Mouse (Mus musculus) lung, embryonic 16.5 days (tissue): Measurements from ENCODE around the gene Rmnd5b. TPM values are rescaled to one million over a fixed set of nuclear protein-coding genes. Genes with fewer than 3 reads are reported as not detected.
A peak's percentile ranks its signal among the peaks of the same experiment; 100 is the strongest.
"Not testable (repeated sequence)": the region's sequence is repeated elsewhere in the genome, so short reads cannot be mapped to it uniquely, and the experiment has no call there.

ENCODE experiments used
- ATAC-seq: fragments of 200-750 bp; cut with Nextera tagmentation; 2 replicates; pipeline ENCODE4 v1.8.0; 2017; ENCODE audit warnings: low read depth, mild to moderate bottlenecking, moderate library complexity
- H3K27ac ChIP-seq: fragments of 300-500 bp; sonication (generic); 2 replicates; pipeline ENCODE4 v1.5.1; 2014; ENCODE audit warnings: mild to moderate bottlenecking, control low read depth, low read length
- H3K27me3 ChIP-seq: fragments of 300-500 bp; sonication (generic); 2 replicates; pipeline ENCODE4 v1.6.1; 2014; ENCODE audit warnings: low read depth, low read length, mixed read lengths; ENCODE audit not compliant: control insufficient read depth, insufficient read depth
- H3K36me3 ChIP-seq: fragments of 300-500 bp; sonication (generic); 2 replicates; pipeline ENCODE4 v1.6.1; 2014; ENCODE audit warnings: low read length; ENCODE audit not compliant: control insufficient read depth, insufficient read depth
- H3K4me1 ChIP-seq: fragments of 300-500 bp; sonication (generic); replicated peaks from 2 replicates; pipeline ENCODE4 v1.6.1; 2014; ENCODE audit warnings: low read length, mixed read lengths; ENCODE audit not compliant: control insufficient read depth, insufficient read depth
- H3K4me2 ChIP-seq: fragments of 300-500 bp; sonication (generic); 2 replicates; pipeline ENCODE4 v1.6.1; 2014; ENCODE audit warnings: low read depth, low read length, control low read depth
- H3K4me3 ChIP-seq: fragments of 300-500 bp; sonication (generic); 2 replicates; pipeline ENCODE4 v1.5.1; 2014; ENCODE audit warnings: mild to moderate bottlenecking, low read length, control low read depth
- H3K9ac ChIP-seq: fragments of 300-500 bp; sonication (generic); 2 replicates; pipeline ENCODE4 v1.6.1; 2014; ENCODE audit warnings: low read length, control low read depth
- H3K9me3 ChIP-seq: fragments of 300-500 bp; sonication (generic); 2 replicates; pipeline ENCODE4 v1.6.1; 2016; ENCODE audit warnings: low read length; ENCODE audit not compliant: control insufficient read depth
- WGBS: fragments of 180-500 bp; shearing (Covaris S2); extraction: QIAGEN DNeasy Blood & Tissue Kit; methylation state at CpG from one replicate; pipeline ENCODE4 v1.1.7; 2014; 5-methylcytosine and 5-hydroxymethylcytosine counted together
- polyA plus RNA-seq: library from polyadenylated mRNA; unstranded; fragments of >200 nt; fragmentation: Nextera tagmentation; extraction: Ambion mirVana; gene quantifications from 2 replicates; pipeline ENCODE4 v1.2.1, GENCODE M21; 2015

Gene Rmnd5b
- polyA plus RNA-seq, 1 experiment from 2014 or later: 41.1 TPM

GRCm38 (mm10) chr11:51664747-51665146, 29.1 kb upstream of the Rmnd5b start:
- H3K4me3 ChIP-seq, H3K27me3 ChIP-seq, H3K4me2 ChIP-seq, H3K4me1 ChIP-seq, H3K27ac ChIP-seq, H3K9me3 ChIP-seq, H3K9ac ChIP-seq, H3K36me3 ChIP-seq: not testable (repeated sequence)
- 83% methylated on average over 7 of the region's 7 CpGs for WGBS
- peak; percentile 68; the same call in 1 of the 2 replicates for ATAC-seq

- Histone ChIP-seq H3K27me3 (no peaks in the 10 kb centered on the region), H3K9ac (no peak overlapping the region), H3K4me1 (peaks cover 8% of the 10 kb centered on the region), H3K36me3 (no peaks in the 10 kb centered on the region), H3K27ac (no peak overlapping the region), H3K4me3 (no peak overlapping the region), H3K4me2 (no peak overlapping the region), H3K9me3 (no peaks in the 10 kb centered on the region)
- 76% methylated on average over 7 of the region's 7 CpGs for WGBS
- no peak for ATAC-seq
These were observed 26.9 kb upstream of the Rmnd5b start for GRCm38 (mm10) chr11:51662632-51663031.

GRCm38 (mm10) chr11:51661867-51662365, 26.2 kb upstream of the Rmnd5b start:
- Histone ChIP-seq H3K27ac (no peak overlapping the region), H3K27me3 (no peaks in the 10 kb centered on the region), H3K4me3 (no peak overlapping the region), H3K9ac (no peak overlapping the region), H3K4me2 (no peak overlapping the region), H3K4me1 (peaks cover 11% of the 10 kb centered on the region), H3K9me3 (no peaks in the 10 kb centered on the region), H3K36me3 (no peaks in the 10 kb centered on the region)
- WGBS: 87% methylated on average over 16 of the region's 16 CpGs
- ATAC-seq: no peak

GRCm38 (mm10) chr11:51658705-51659104, 23.0 kb upstream of the Rmnd5b start:
- 30% methylated on average over 6 of the region's 6 CpGs for WGBS

GRCm38 (mm10) chr11:51658291-51658690, 22.6 kb upstream of the Rmnd5b start:
- H3K27me3 ChIP-seq: no peaks in the 10 kb centered on the region
- H3K4me2 ChIP-seq: no peak overlapping the region
- 46% methylated on average over 7 of the region's 7 CpGs for WGBS
- no peaks in the 10 kb centered on the region for H3K36me3 ChIP-seq
- H3K9ac ChIP-seq: no peak overlapping the region
- H3K4me3 ChIP-seq: no peak overlapping the region
- H3K4me1 ChIP-seq: peaks cover 15% of the 10 kb centered on the region
- H3K9me3 ChIP-seq: no peaks in the 10 kb centered on the region
- no peak for ATAC-seq
- 0 out of 2 replicates have a peak overlapping the region, but pooled peaks have one; percentile 15 for H3K27ac ChIP-seq

More at GRCm38 (mm10) chr11:51658705-51659104, 23.0 kb upstream of the Rmnd5b start:
- Histone ChIP-seq H3K4me3 (no peak overlapping the region), H3K9me3 (no peaks in the 10 kb centered on the region), H3K9ac (no peak overlapping the region), H3K27ac (no peak overlapping the region), H3K4me1 (peaks cover 15% of the 10 kb centered on the region), H3K27me3 (no peaks in the 10 kb centered on the region), H3K4me2 (no peak overlapping the region), H3K36me3 (no peaks in the 10 kb centered on the region)
- peak; percentile 59 for ATAC-seq

- H3K4me2 ChIP-seq: no peak overlapping the region
- H3K27me3 ChIP-seq: no peaks in the 10 kb centered on the region
- WGBS: 63% methylated on average over 10 of the region's 10 CpGs
- ATAC-seq: peak; percentile 32; the same call in 1 of the 2 replicates
- peaks cover 15% of the 10 kb centered on the region for H3K4me1 ChIP-seq
- no peak overlapping the region for H3K9ac ChIP-seq
- H3K36me3 ChIP-seq: no peaks in the 10 kb centered on the region
- no peak overlapping the region for H3K4me3 ChIP-seq
- no peaks in the 10 kb centered on the region for H3K9me3 ChIP-seq
- no peak overlapping the region for H3K27ac ChIP-seq
These were observed 21.3 kb upstream of the Rmnd5b start for GRCm38 (mm10) chr11:51656798-51657521.

GRCm38 (mm10) chr11:51654891-51655290, 19.2 kb upstream of the Rmnd5b start:
- Histone ChIP-seq H3K27me3 (no peaks in the 10 kb centered on the region), H3K4me2 (no peak overlapping the region), H3K4me3 (no peak overlapping the region), H3K36me3 (no peaks in the 10 kb centered on the region), H3K27ac (no peak overlapping the region), H3K9ac (no peak overlapping the region), H3K9me3 (no peaks in the 10 kb centered on the region), H3K4me1 (peaks cover 19% of the 10 kb centered on the region)
- 92% methylated on average over 3 of the region's 3 CpGs for WGBS
- no peak for ATAC-seq

GRCm38 (mm10) chr11:51653736-51654135, 18.0 kb upstream of the Rmnd5b start:
- Histone ChIP-seq H3K9ac (no peak overlapping the region), H3K4me2 (no peak overlapping the region), H3K27ac (no peak overlapping the region), H3K27me3 (no peaks in the 10 kb centered on the region), H3K4me1 (peaks cover 20% of the 10 kb centered on the region), H3K4me3 (no peak overlapping the region), H3K36me3 (no peaks in the 10 kb centered on the region), H3K9me3 (no peaks in the 10 kb centered on the region)
- no peak for ATAC-seq
- WGBS: 81% methylated on average over 6 of the region's 6 CpGs

- H3K4me2 ChIP-seq: no peak overlapping the region
- H3K27ac ChIP-seq: no peak overlapping the region
- no peak overlapping the region for H3K4me3 ChIP-seq
- no peak overlapping the region for H3K9ac ChIP-seq
- H3K9me3 ChIP-seq: no peaks in the 10 kb centered on the region
- H3K27me3 ChIP-seq: no peaks in the 10 kb centered on the region
- ATAC-seq: no peak
- H3K36me3 ChIP-seq: no peaks in the 10 kb centered on the region
- peaks cover 19% of the 10 kb centered on the region for H3K4me1 ChIP-seq
- WGBS: 91% methylated on average over 4 of the region's 4 CpGs
These were observed 17.3 kb upstream of the Rmnd5b start for GRCm38 (mm10) chr11:51652889-51653418.
